Mouse (Mus musculus) A20 (cell line): ENCODE measurements around the gene Evl.
"Not testable (repeated sequence)": the region's sequence is repeated elsewhere in the genome, so short reads cannot be mapped to it uniquely, and the experiment has no call there.

Experiments used
- DNase-seq: peaks from one replicate; pipeline ENCODE4 v3.0.0-alpha.2; 2011; ENCODE audit warnings: low read depth, low spot score

Evl gene

GRCm38 (mm10) chr12:108698697-108699471 lies 144.4 kb downstream of the Evl start:
- DNase-seq: no peak

- DNase-seq: no peak
These were observed 145.1 kb downstream of the Evl start for GRCm38 (mm10) chr12:108699576-108699975.

- no peak for DNase-seq
These were observed 145.5 kb downstream of the Evl start for GRCm38 (mm10) chr12:108700037-108700436.

- no peak for DNase-seq
These were observed 146.7 kb downstream of the Evl start for GRCm38 (mm10) chr12:108701221-108701620.

- no peak for DNase-seq
These were observed 147.7 kb downstream of the Evl start, which contains the start of gene Degs2 for GRCm38 (mm10) chr12:108702185-108702584. Degs2 (minus strand) TSS chr12:108702315.

- no peak for DNase-seq
These were observed 151.0 kb downstream of the Evl start for GRCm38 (mm10) chr12:108705486-108705885.

GRCm38 (mm10) chr12:108706129-108706528 lies 151.6 kb downstream of the Evl start:
- peak; percentile 25 for DNase-seq

- no peak for DNase-seq
These were observed 154.9 kb downstream of the Evl start for GRCm38 (mm10) chr12:108709386-108709785.

DNA sequence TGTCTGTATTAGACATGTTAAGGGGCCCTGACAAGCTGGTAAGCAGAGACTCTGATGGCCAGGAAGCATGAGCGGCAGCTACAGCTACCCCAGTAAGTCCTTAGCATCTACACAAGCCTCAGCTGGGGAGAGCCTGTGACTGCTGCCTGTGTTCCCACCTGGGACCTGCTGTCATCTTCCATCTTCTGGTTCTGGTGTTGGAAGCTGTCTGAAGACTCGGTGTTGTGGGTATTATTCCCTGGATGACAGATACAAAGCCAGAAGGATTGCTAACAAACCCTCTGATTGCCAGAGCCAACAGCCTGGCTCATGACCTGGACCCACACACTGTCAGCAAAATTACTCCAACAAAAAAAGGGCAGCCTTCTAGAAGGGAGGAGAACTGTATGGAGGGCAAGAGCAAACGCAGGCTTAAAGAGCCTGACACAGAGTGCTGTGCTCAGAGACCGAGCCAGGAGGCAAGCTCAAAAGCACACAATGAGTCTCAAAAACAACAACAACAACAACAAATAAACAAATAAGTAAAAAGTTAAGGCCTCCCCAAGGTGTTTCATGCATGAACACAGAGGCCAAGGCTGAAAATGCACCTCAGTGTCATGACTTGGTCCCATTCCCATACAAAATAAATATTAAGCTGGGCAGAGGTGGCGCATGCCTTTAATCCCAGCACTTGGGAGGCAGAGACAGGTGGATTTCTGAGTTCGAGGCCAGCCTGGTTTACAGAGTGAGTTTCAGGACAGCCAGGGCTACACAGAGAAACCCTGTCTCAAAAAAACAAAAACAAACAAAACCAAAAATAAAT lies 155.6 kb downstream of the Evl start:
- DNase-seq: no peak

GRCm38 (mm10) chr12:108710861-108711615 lies 156.5 kb downstream of the Evl start:
- no peak for DNase-seq

GRCm38 (mm10) chr12:108712481-108712880 lies 158.0 kb downstream of the Evl start:
- no peak for DNase-seq

DNA sequence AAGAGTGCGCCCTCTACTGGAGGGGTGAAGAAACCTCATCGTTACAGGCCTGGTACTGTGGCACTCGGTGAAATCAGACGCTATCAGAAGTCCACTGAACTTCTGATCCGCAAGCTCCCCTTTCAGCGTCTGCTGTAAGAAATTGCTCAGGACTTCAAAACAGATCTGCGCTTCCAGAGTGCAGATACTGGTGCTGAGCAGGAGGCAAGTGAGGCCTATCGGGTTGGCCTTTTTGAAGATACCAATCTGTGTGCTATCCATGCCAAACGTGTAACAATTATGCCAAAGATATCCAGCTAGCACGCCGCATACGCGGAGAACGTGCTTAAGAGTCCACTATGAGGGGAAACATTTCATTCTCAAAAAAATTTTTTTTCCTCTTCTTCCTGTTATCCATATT lies 159.5 kb downstream of the Evl start:
- DNase-seq: not testable (repeated sequence)

DNA sequence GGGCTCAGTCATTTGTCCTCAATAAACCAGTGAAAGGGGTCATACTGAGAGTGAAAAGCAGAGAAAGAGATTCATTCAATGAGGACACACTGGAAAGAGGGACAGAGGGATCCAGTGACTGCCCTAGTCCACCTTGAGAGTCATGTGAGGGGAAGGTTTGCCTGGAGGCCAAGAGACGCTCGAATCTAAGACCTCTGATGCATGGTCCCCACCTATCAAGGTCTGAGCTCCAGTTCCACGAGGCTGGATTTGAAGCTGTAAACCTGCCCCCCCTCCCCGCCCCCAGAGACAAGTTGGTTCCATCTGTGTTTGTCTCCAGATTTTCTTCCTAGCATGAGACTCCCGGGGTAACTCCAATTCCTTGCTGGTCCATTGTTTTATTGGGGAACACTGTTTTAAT lies 161.3 kb downstream of the Evl start:
- no peak for DNase-seq

GRCm38 (mm10) chr12:108718485-108718884 lies 164.0 kb downstream of the Evl start:
- DNase-seq: no peak

DNA sequence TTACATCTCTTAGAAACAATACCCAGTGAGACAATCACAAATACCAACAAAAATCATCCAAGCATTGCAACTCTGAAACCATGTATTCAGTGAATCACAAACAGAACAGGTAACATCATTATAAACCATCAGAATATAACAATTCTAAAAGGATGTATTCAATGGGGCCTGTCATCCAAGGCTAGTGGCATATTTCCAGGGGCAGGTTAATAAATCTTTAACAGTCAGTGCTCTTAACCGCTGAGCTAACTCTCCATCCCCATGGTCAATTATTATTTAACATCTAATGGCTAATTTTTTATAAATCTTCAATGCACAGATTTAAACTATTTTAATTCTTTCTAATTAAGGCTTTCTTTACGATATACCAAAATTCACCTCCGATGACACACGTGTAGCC lies 167.9 kb downstream of the Evl start:
- no peak for DNase-seq

GRCm38 (mm10) chr12:108723841-108724240 lies 169.3 kb downstream of the Evl start:
- no peak for DNase-seq

- DNase-seq: no peak
These were observed 179.9 kb downstream of the Evl start for GRCm38 (mm10) chr12:108734386-108734785.

DNA sequence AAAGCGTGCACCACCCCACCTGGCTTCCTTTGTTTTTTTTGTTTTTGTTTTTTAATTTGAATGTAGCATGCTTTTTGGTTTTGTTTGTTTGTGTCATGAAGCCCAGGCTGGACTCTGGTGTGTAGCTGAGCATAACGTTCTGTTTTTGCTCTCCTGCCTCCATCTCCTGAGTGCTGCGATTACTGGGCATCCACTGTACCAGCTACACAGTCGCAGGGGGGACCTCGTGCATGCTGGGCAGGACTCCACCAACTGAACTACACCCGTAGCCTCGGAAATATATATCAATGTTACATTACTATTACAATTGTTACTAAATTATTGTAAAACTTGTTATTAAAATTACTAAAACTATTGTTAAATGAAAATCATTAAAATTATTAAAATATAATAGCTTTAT lies 183.3 kb downstream of the Evl start:
- no peak for DNase-seq
